Mouse (Mus musculus) retina, postnatal 1 day (tissue): Measurements from ENCODE around the gene Wfikkn2.
A peak's percentile ranks its signal among the peaks of the same experiment; 100 is the strongest.
"Not testable (repeated sequence)": the region's sequence is repeated elsewhere in the genome, so short reads cannot be mapped to it uniquely, and the experiment has no call there.

Experiments used
- DNase-seq: peaks from one replicate; pipeline ENCODE4 v3.0.0-alpha.2; 2012

The Wfikkn2 gene

GRCm38 (mm10) chr11:94245955-94246788 is at the start of gene Wfikkn2:
TSS of gene Wfikkn2 (minus strand) at chr11:94246005.
- peak; percentile 93 for DNase-seq

GRCm38 (mm10) chr11:94294996-94295845 is 49.4 kb upstream of the Wfikkn2 start:
- peak; percentile 56 for DNase-seq

- no peak for DNase-seq
Observed at GRCm38 (mm10) chr11:94290062-94290740, 44.4 kb upstream of the Wfikkn2 start.

- DNase-seq, result no peak
Observed at GRCm38 (mm10) chr11:94287105-94287504, 41.3 kb upstream of the Wfikkn2 start.

- no peak for DNase-seq
Observed at GRCm38 (mm10) chr11:94285886-94286574, 40.2 kb upstream of the Wfikkn2 start.

GRCm38 (mm10) chr11:94283536-94284099 is 37.8 kb upstream of the Wfikkn2 start:
- DNase-seq, result no peak

GRCm38 (mm10) chr11:94282291-94282690 is 36.5 kb upstream of the Wfikkn2 start:
- no peak for DNase-seq

- DNase-seq, result no peak
Observed at GRCm38 (mm10) chr11:94281199-94282181, 35.7 kb upstream of the Wfikkn2 start, which contains the start of gene Gm21885. TSS of gene Gm21885 (plus strand) at chr11:94281873.

GRCm38 (mm10) chr11:94276869-94277337 is 31.1 kb upstream of the Wfikkn2 start:
- peak; percentile 96 for DNase-seq

- DNase-seq, result no peak
Observed at GRCm38 (mm10) chr11:94275686-94276085, 29.9 kb upstream of the Wfikkn2 start.

GRCm38 (mm10) chr11:94275226-94275625 is 29.4 kb upstream of the Wfikkn2 start:
- no peak for DNase-seq

GRCm38 (mm10) chr11:94274206-94274867 is 28.5 kb upstream of the Wfikkn2 start:
- DNase-seq, result no peak

- DNase-seq, result no peak
Observed at GRCm38 (mm10) chr11:94272960-94273927, 27.4 kb upstream of the Wfikkn2 start.

- no peak for DNase-seq
Observed at GRCm38 (mm10) chr11:94271015-94271414, 25.2 kb upstream of the Wfikkn2 start.

- DNase-seq, result no peak
Observed at GRCm38 (mm10) chr11:94269906-94270305, 24.1 kb upstream of the Wfikkn2 start.

- DNase-seq, result no peak
Observed at GRCm38 (mm10) chr11:94268761-94269160, 23.0 kb upstream of the Wfikkn2 start.

GRCm38 (mm10) chr11:94266155-94266554 is 20.4 kb upstream of the Wfikkn2 start:
- DNase-seq, result not testable (repeated sequence)

GRCm38 (mm10) chr11:94265134-94265785 is 19.5 kb upstream of the Wfikkn2 start:
- DNase-seq, result peak; percentile 87
